Mouse (Mus musculus): ENCODE data around the gene Pp2d1. TPM values are rescaled to one million over a fixed set of nuclear protein-coding genes. Genes with fewer than 3 reads are reported as not detected.

The Pp2d1 gene
- total and polyA plus RNA-seq, 3 experiments = not detected

DNA sequence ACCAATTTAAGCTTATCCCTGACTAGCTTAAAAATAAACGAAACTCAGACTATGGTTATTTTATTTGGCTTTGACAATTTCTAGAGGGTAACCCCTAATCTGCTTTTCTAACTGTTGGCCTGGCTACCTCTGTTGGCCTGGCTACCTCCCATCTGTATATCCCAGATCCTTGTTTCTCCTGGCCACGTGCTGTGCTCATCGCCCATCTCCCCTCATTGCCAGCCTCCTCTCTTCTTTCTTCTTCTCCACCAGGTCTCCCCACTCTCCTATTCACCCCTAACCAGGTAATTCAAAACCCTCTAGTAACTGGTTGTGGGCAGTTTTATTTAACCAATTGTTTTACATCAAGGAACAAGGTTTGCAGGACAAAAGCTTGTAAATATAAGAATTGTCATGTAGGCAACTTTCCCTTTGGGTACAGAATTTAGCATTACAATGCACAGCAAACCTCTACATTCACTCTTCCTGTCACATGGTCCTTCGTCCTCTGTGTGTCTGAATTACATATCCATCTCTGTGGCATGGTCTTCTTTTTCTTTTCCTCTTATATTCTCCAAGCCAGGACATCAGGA lies 22.3 kb upstream of the Pp2d1 start:
- no peak overlapping the region for H3K4me2 ChIP-seq (ENCODE audit: insufficient read depth, low read depth, poor library complexity, severe bottlenecking)
- DNase-seq (ENCODE audit: extremely low read depth) = no peak
- H3K9ac ChIP-seq (ENCODE audit: insufficient read depth, low read depth) = no peak overlapping the region
- no peak for TF ChIP-seq UBTF (IDR thresholded peaks at IDR 0.05; ENCODE audit: low read depth, low read length)
- no peak for TF ChIP-seq USF2 (conservative IDR thresholded peaks at IDR 0.05; ENCODE audit: low read depth, low read length)
- no peak for TF ChIP-seq EP300 (IDR thresholded peaks at IDR 0.05; ENCODE audit: low read length)
- no peak for TF ChIP-seq KAT2A (IDR thresholded peaks at IDR 0.05; ENCODE audit: insufficient replicate concordance, low read length)
- no peak for TF ChIP-seq CTCF (conservative IDR thresholded peaks at IDR 0.05 in 1 of 2, IDR thresholded peaks at IDR 0.05 in 1 of 2; ENCODE audit: low read depth in 2 of 2, low read length in 2 of 2)
- TF ChIP-seq ETS1 (conservative IDR thresholded peaks at IDR 0.05; ENCODE audit: low read depth, low read length) = no peak
- no peak for TF ChIP-seq IRF4 (IDR thresholded peaks at IDR 0.05; ENCODE audit: low read depth, low read length)
- no peak for TF ChIP-seq HCFC1 (IDR thresholded peaks at IDR 0.05; ENCODE audit: low read depth, low read length)
- no peak for TF ChIP-seq MAFK (IDR thresholded peaks at IDR 0.05; ENCODE audit: insufficient replicate concordance, low read length)
- TF ChIP-seq SIN3A (IDR thresholded peaks at IDR 0.05; ENCODE audit: low read length) = no peak
- H3K79me2 ChIP-seq (replicated peaks; ENCODE audit: control insufficient read depth, extremely low read depth, insufficient read depth, poor library complexity, severe bottlenecking) = no peaks in the 10 kb centered on the region
- no peaks in the 10 kb centered on the region for H3K36me3 ChIP-seq (replicated peaks in 1 of 2; ENCODE audit: control insufficient read depth in 1 of 2, insufficient read depth in 1 of 2, low read length in 1 of 2)
- no peaks in the 10 kb centered on the region for H3K27me3 ChIP-seq (replicated peaks)
- in situ Hi-C loops (cut with MboI; ENCODE audit: low pct_ligation_motif_present, low pct_unique_long_range_greater_than_20kb, low sequenced_read_pairs) (no loop called here), dilution Hi-C loops (cut with MboI; ENCODE audit: extremely low pct_ligation_motif_present, extremely low pct_unique_long_range_greater_than_20kb, low sequenced_read_pairs) (no loop called here)
- H3K27ac ChIP-seq (ENCODE audit: insufficient read depth, low read depth) = no peak overlapping the region
- H3K4me1 ChIP-seq (ENCODE audit: control insufficient read depth in 1 of 2, insufficient read depth in 2 of 2) = peaks cover 0 to 5% of the 10 kb centered on the region in 2 experiments; a peak in 2 of 4 replicates
- H3K9me3 ChIP-seq (replicated peaks; ENCODE audit: low read length) = no peaks in the 10 kb centered on the region
- H3K4me3 ChIP-seq (replicated peaks in 1 of 3; ENCODE audit: low read depth in 2 of 3, low read length in 2 of 3, poor library complexity in 1 of 3) = no peak overlapping the region

DNA sequence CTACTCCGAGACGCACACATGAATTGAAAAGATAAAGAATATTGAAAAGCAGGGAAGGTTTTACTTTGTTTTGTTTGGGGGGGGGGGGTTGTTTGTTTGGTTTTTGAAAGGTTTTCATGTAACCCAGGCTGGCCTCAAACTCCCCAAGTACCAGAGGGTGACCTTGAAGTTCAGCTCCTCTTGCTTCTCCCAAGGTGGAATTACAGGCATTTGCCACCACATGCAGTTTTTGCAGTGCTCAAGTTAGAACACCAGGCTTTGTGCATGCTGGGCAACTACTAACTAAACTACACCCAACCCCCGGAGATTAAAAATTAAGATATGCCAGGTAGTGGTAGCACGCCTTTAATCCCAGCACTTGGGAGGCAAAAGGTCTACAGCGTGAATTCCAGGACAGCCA lies 20.4 kb upstream of the Pp2d1 start:
- dilution Hi-C loops (cut with MboI; ENCODE audit: extremely low pct_ligation_motif_present, extremely low pct_unique_long_range_greater_than_20kb, low sequenced_read_pairs) = no loop called here
- in situ Hi-C loops (cut with MboI; ENCODE audit: low pct_ligation_motif_present, low pct_unique_long_range_greater_than_20kb, low sequenced_read_pairs) = no loop called here

DNA sequence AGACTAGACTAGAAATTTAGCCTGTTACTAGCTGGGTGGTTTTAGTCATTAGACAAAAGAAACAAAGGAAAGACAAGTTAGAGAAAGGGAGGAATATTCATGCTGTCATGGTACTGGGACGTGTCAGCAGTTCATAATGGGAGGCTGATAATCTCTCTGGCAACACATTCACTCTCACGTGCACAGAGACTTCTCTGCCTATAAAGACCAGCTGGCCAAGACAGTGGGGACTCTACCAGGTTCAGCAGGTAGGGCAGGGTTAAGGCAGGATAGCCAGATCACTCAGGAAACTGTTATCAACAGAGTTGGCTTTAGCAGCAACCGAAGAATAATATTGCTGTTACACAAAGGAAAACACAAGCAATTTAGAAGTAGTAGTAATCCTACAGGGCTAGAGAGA lies 18.2 kb upstream of the Pp2d1 start:
- no peaks in the 10 kb centered on the region for H3K79me2 ChIP-seq (replicated peaks; ENCODE audit: control insufficient read depth, extremely low read depth, insufficient read depth, poor library complexity, severe bottlenecking)
- no peaks in the 10 kb centered on the region for H3K9me3 ChIP-seq (replicated peaks; ENCODE audit: low read length)
- in situ Hi-C loops (cut with MboI; ENCODE audit: low pct_ligation_motif_present, low pct_unique_long_range_greater_than_20kb, low sequenced_read_pairs) = no loop called here
- no peak overlapping the region for H3K4me3 ChIP-seq (replicated peaks in 1 of 3; ENCODE audit: low read depth in 2 of 3, low read length in 2 of 3, poor library complexity in 1 of 3)
- dilution Hi-C loops (cut with MboI; ENCODE audit: extremely low pct_ligation_motif_present, extremely low pct_unique_long_range_greater_than_20kb, low sequenced_read_pairs) = no loop called here
- no peak for DNase-seq (ENCODE audit: extremely low read depth)
- H3K9ac ChIP-seq (ENCODE audit: insufficient read depth, low read depth) = no peak overlapping the region
- no peaks in the 10 kb centered on the region for H3K27me3 ChIP-seq (replicated peaks)
- no peak for TF ChIP-seq EP300 (IDR thresholded peaks at IDR 0.05; ENCODE audit: low read length)
- no peak for TF ChIP-seq RAD21 (IDR thresholded peaks at IDR 0.05; ENCODE audit: low read depth, low read length)
- TF ChIP-seq E2F4 (IDR thresholded peaks at IDR 0.05; ENCODE audit: insufficient replicate concordance, low read depth, low read length) = no peak
- no peak for TF ChIP-seq MXI1 (IDR thresholded peaks at IDR 0.05; ENCODE audit: low read depth, low read length)
- no peak for TF ChIP-seq ZKSCAN1 (IDR thresholded peaks at IDR 0.05; ENCODE audit: borderline replicate concordance, low read depth, low read length)
- TF ChIP-seq NRF1 (IDR thresholded peaks at IDR 0.05; ENCODE audit: low read depth, low read length) = no peak
- no peak for TF ChIP-seq CHD1 (IDR thresholded peaks at IDR 0.05; ENCODE audit: low read depth, low read length)
- no peak for TF ChIP-seq USF1 (IDR thresholded peaks at IDR 0.05; ENCODE audit: low read depth, low read length)
- no peak for TF ChIP-seq POLR2A (IDR thresholded peaks at IDR 0.05; ENCODE audit: low read depth, low read length)
- no peak for TF ChIP-seq GABPA (IDR thresholded peaks at IDR 0.05; ENCODE audit: insufficient replicate concordance, low read depth, low read length)
- no peak for TF ChIP-seq JUN (IDR thresholded peaks at IDR 0.05; ENCODE audit: insufficient read depth, low read depth, low read length)
- TF ChIP-seq MYC (IDR thresholded peaks at IDR 0.05; ENCODE audit: low read depth, low read length) = no peak
- TF ChIP-seq SMC3 (IDR thresholded peaks at IDR 0.05; ENCODE audit: low read depth, low read length) = no peak
- no peaks in the 10 kb centered on the region for H3K36me3 ChIP-seq (replicated peaks in 1 of 2; ENCODE audit: control insufficient read depth in 1 of 2, insufficient read depth in 1 of 2, low read length in 1 of 2)
- H3K27ac ChIP-seq (ENCODE audit: insufficient read depth, low read depth) = no peak overlapping the region
- H3K4me2 ChIP-seq (ENCODE audit: insufficient read depth, low read depth, poor library complexity, severe bottlenecking) = no peak overlapping the region
- H3K4me1 ChIP-seq (ENCODE audit: control insufficient read depth in 1 of 2, insufficient read depth in 2 of 2) = no peaks in the 10 kb centered on the region

More for the DNA sequence above, 20.4 kb upstream of the Pp2d1 start:
- H3K4me3 ChIP-seq (replicated peaks in 1 of 3; ENCODE audit: low read depth in 2 of 3, low read length in 2 of 3, poor library complexity in 1 of 3) = no peak overlapping the region
- no peak overlapping the region for H3K27ac ChIP-seq (ENCODE audit: insufficient read depth, low read depth)
- H3K36me3 ChIP-seq (replicated peaks in 1 of 2; ENCODE audit: control insufficient read depth in 1 of 2, insufficient read depth in 1 of 2, low read length in 1 of 2) = no peaks in the 10 kb centered on the region
- H3K4me2 ChIP-seq (ENCODE audit: insufficient read depth, low read depth, poor library complexity, severe bottlenecking) = no peak overlapping the region
- H3K9ac ChIP-seq (ENCODE audit: insufficient read depth, low read depth) = no peak overlapping the region
- no peaks in the 10 kb centered on the region for H3K4me1 ChIP-seq (ENCODE audit: control insufficient read depth in 1 of 2, insufficient read depth in 2 of 2)
- no peaks in the 10 kb centered on the region for H3K79me2 ChIP-seq (replicated peaks; ENCODE audit: control insufficient read depth, extremely low read depth, insufficient read depth, poor library complexity, severe bottlenecking)
- no peak for DNase-seq (ENCODE audit: extremely low read depth)
- no peaks in the 10 kb centered on the region for H3K27me3 ChIP-seq (replicated peaks)
- TF ChIP-seq USF1 (IDR thresholded peaks at IDR 0.05; ENCODE audit: low read depth, low read length) (no peak), CHD1 (IDR thresholded peaks at IDR 0.05; ENCODE audit: low read depth, low read length) (no peak), MYC (IDR thresholded peaks at IDR 0.05; ENCODE audit: low read depth, low read length) (no peak), GABPA (IDR thresholded peaks at IDR 0.05; ENCODE audit: insufficient replicate concordance, low read depth, low read length) (no peak), KAT2A (IDR thresholded peaks at IDR 0.05; ENCODE audit: insufficient replicate concordance, low read length) (no peak)
- H3K9me3 ChIP-seq (replicated peaks; ENCODE audit: low read length) = no peaks in the 10 kb centered on the region

All from CH12.LX (cell line).